Mouse (Mus musculus) lung, postnatal 0 days (tissue): ENCODE measurements around the gene Trmt2a.

Experiments used
- CTCF ChIP-seq: IDR thresholded peaks from 2 replicates; pipeline ENCODE4 v1.5.1; 2016; ENCODE audit warnings: antibody characterized with exemption, mild to moderate bottlenecking
- EP300 ChIP-seq: IDR thresholded peaks from 2 replicates; pipeline ENCODE4 v1.6.1; 2016; ENCODE audit warnings: antibody characterized with exemption, mild to moderate bottlenecking, control low read depth

DNA sequence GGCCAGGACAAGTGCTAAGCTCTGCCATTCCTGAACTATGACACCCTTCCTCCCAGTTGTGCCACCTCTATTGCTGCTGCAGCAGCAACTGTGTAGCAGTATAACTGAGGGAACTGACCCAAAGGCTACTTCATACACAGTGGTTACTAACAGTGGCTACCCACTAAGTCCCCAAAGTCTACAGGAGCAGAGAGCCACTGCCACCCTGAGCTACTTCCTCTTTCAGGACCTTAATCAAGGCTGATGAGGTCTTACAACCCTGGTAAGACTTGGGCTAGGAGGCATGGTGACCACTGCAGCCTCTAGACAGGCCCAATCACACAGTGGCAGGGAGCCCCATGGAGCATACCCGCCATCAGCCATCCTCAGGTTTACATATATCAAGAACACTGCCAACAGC lies 46.4 kb upstream of the Trmt2a start:
- TF ChIP-seq CTCF, result no peak
- no peak for TF ChIP-seq EP300
